Mouse (Mus musculus): ENCODE data around the gene 2410002F23Rik.

GRCm38 (mm10) chr7:44253023-44253616 is 6.6 kb downstream of the 2410002F23Rik start:
- TF ChIP-seq CTCF (IDR thresholded peaks at IDR 0.05; ENCODE audit: low read depth, low read length) (no peak), POLR2A (IDR thresholded peaks at IDR 0.05; ENCODE audit: extremely low read depth, insufficient read depth, low read length) (no peak)

All from liver, adult 2 months (tissue).